Mouse (Mus musculus): ENCODE results near the gene Gm20521. TPM values are rescaled to one million over a fixed set of nuclear protein-coding genes. Genes with fewer than 3 reads are reported as not detected.

Gene Gm20521
- polyA plus RNA-seq, 1 experiment from 2014 or later, result not detected

- Histone ChIP-seq H3K9me3 (ENCODE audit: control insufficient read depth, low read length) (no peaks in the 10 kb centered on the region), H3K4me1 (ENCODE audit: control insufficient read depth, insufficient read depth, low read length) (0 out of 2 replicates have a peak, but pooled peaks cover 3% of the 10 kb centered on the region), H3K27ac (ENCODE audit: low read depth, low read length) (no peak overlapping the region), H3K27me3 (ENCODE audit: control insufficient read depth, insufficient read depth, low read length) (no peaks in the 10 kb centered on the region), H3K4me2 (no peak overlapping the region), H3K36me3 (ENCODE audit: control insufficient read depth, insufficient read depth, low read length) (no peaks in the 10 kb centered on the region), H3K4me3 (ENCODE audit: low read depth, low read length) (no peak overlapping the region), H3K9ac (ENCODE audit: low read length) (no peak overlapping the region)
- ATAC-seq (ENCODE audit: low FRiP score) (no peak), DNase-seq (ENCODE audit: low spot score, missing footprints) (peak; percentile 78)
- WGBS, result 89% methylated on average over 5 of the region's 5 CpGs
These were observed 17.6 kb upstream of the Gm20521 start for GRCm38 (mm10) chr14:54865626-54866025.

GRCm38 (mm10) chr14:54866268-54866667, 17.0 kb upstream of the Gm20521 start:
- no peak for ATAC-seq (ENCODE audit: low FRiP score)
- H3K36me3 ChIP-seq (ENCODE audit: control insufficient read depth, insufficient read depth, low read length), result no peaks in the 10 kb centered on the region

GRCm38 (mm10) chr14:54866936-54867335, 16.3 kb upstream of the Gm20521 start:
- no peak overlapping the region for H3K4me3 ChIP-seq (ENCODE audit: low read depth, low read length)
- no peaks in the 10 kb centered on the region for H3K27me3 ChIP-seq (ENCODE audit: control insufficient read depth, insufficient read depth, low read length)
- H3K9ac ChIP-seq (ENCODE audit: low read length), result no peak overlapping the region
- 0 out of 2 replicates have a peak, but pooled peaks cover 3% of the 10 kb centered on the region for H3K4me1 ChIP-seq (ENCODE audit: control insufficient read depth, insufficient read depth, low read length)
- no peak overlapping the region for H3K27ac ChIP-seq (ENCODE audit: low read depth, low read length)
- no peak for ATAC-seq (ENCODE audit: low FRiP score)
- WGBS, result 63% methylated on average over 5 of the region's 5 CpGs
- H3K36me3 ChIP-seq (ENCODE audit: control insufficient read depth, insufficient read depth, low read length), result no peaks in the 10 kb centered on the region
- H3K9me3 ChIP-seq (ENCODE audit: control insufficient read depth, low read length), result no peaks in the 10 kb centered on the region
- no peak overlapping the region for H3K4me2 ChIP-seq
- DNase-seq (ENCODE audit: low spot score, missing footprints), result peak; percentile 84

More at GRCm38 (mm10) chr14:54866268-54866667, 17.0 kb upstream of the Gm20521 start:
- WGBS, result 76% methylated on average over 3 of the region's 3 CpGs
- Histone ChIP-seq H3K4me2 (no peak overlapping the region), H3K27me3 (ENCODE audit: control insufficient read depth, insufficient read depth, low read length) (no peaks in the 10 kb centered on the region), H3K4me1 (ENCODE audit: control insufficient read depth, insufficient read depth, low read length) (0 out of 2 replicates have a peak, but pooled peaks cover 3% of the 10 kb centered on the region), H3K4me3 (ENCODE audit: low read depth, low read length) (no peak overlapping the region), H3K9me3 (ENCODE audit: control insufficient read depth, low read length) (no peaks in the 10 kb centered on the region), H3K9ac (ENCODE audit: low read length) (no peak overlapping the region), H3K27ac (ENCODE audit: low read depth, low read length) (no peak overlapping the region)
- DNase-seq (ENCODE audit: low spot score, missing footprints), result peak; percentile 54

- Histone ChIP-seq H3K4me1 (ENCODE audit: control insufficient read depth, insufficient read depth, low read length) (0 out of 2 replicates have a peak, but pooled peaks cover 3% of the 10 kb centered on the region), H3K36me3 (ENCODE audit: control insufficient read depth, insufficient read depth, low read length) (no peaks in the 10 kb centered on the region), H3K9me3 (ENCODE audit: control insufficient read depth, low read length) (no peaks in the 10 kb centered on the region), H3K4me3 (ENCODE audit: low read depth, low read length) (no peak overlapping the region), H3K9ac (ENCODE audit: low read length) (no peak overlapping the region), H3K4me2 (no peak overlapping the region), H3K27ac (ENCODE audit: low read depth, low read length) (no peak overlapping the region), H3K27me3 (ENCODE audit: control insufficient read depth, insufficient read depth, low read length) (no peaks in the 10 kb centered on the region)
- 84% methylated on average over 4 of the region's 4 CpGs for WGBS
- DNase-seq (ENCODE audit: low spot score, missing footprints) (no peak), ATAC-seq (ENCODE audit: low FRiP score) (no peak)
These were observed 15.2 kb upstream of the Gm20521 start for GRCm38 (mm10) chr14:54868026-54868425.

GRCm38 (mm10) chr14:54870861-54871260, 12.4 kb upstream of the Gm20521 start, which contains the start of gene Homez:
Gene Homez (minus strand): TSS chr14:54870961.
- ATAC-seq (ENCODE audit: low FRiP score) (no peak), DNase-seq (ENCODE audit: low spot score, missing footprints) (no peak)
- no peaks in the 10 kb centered on the region for H3K27me3 ChIP-seq (ENCODE audit: control insufficient read depth, insufficient read depth, low read length)
- H3K36me3 ChIP-seq (ENCODE audit: control insufficient read depth, insufficient read depth, low read length), result no peaks in the 10 kb centered on the region
- H3K4me3 ChIP-seq (ENCODE audit: low read depth, low read length), result no peak within 1 kb of the TSS
- H3K9ac ChIP-seq (ENCODE audit: low read length), result no peak within 1 kb of the TSS
- peaks cover 4% of the 10 kb centered on the region for H3K4me1 ChIP-seq (ENCODE audit: control insufficient read depth, insufficient read depth, low read length)
- no peak within 1 kb of the TSS for H3K4me2 ChIP-seq
- no peaks in the 10 kb centered on the region for H3K9me3 ChIP-seq (ENCODE audit: control insufficient read depth, low read length)
- 90% methylated on average over 5 of the region's 5 CpGs for WGBS
- H3K27ac ChIP-seq (ENCODE audit: low read depth, low read length), result no peak within 1 kb of the TSS

- no peaks in the 10 kb centered on the region for H3K9me3 ChIP-seq (ENCODE audit: control insufficient read depth, low read length)
- DNase-seq (ENCODE audit: low spot score, missing footprints) (no peak), ATAC-seq (ENCODE audit: low FRiP score) (no peak)
- H3K4me3 ChIP-seq (ENCODE audit: low read depth, low read length), result no peak overlapping the region
- H3K4me1 ChIP-seq (ENCODE audit: control insufficient read depth, insufficient read depth, low read length), result peaks cover 7% of the 10 kb centered on the region
- 87% methylated on average over 3 of the region's 3 CpGs for WGBS
- no peak overlapping the region for H3K9ac ChIP-seq (ENCODE audit: low read length)
- H3K4me2 ChIP-seq, result no peak overlapping the region
- H3K27me3 ChIP-seq (ENCODE audit: control insufficient read depth, insufficient read depth, low read length), result peaks cover 7% of the 10 kb centered on the region
- H3K36me3 ChIP-seq (ENCODE audit: control insufficient read depth, insufficient read depth, low read length), result no peaks in the 10 kb centered on the region
- H3K27ac ChIP-seq (ENCODE audit: low read depth, low read length), result no peak overlapping the region
These were observed 9.1 kb upstream of the Gm20521 start for GRCm38 (mm10) chr14:54874165-54874564.

GRCm38 (mm10) chr14:54875844-54876538, 7.2 kb upstream of the Gm20521 start:
- Histone ChIP-seq H3K27me3 (ENCODE audit: control insufficient read depth, insufficient read depth, low read length) (peaks cover 7% of the 10 kb centered on the region), H3K9ac (ENCODE audit: low read length) (peak overlapping the region; percentile 88), H3K27ac (ENCODE audit: low read depth, low read length) (peak overlapping the region; percentile 71), H3K9me3 (ENCODE audit: control insufficient read depth, low read length) (no peaks in the 10 kb centered on the region), H3K4me2 (peak overlapping the region; percentile 99), H3K36me3 (ENCODE audit: control insufficient read depth, insufficient read depth, low read length) (no peaks in the 10 kb centered on the region), H3K4me3 (ENCODE audit: low read depth, low read length) (peak overlapping the region; percentile 65), H3K4me1 (ENCODE audit: control insufficient read depth, insufficient read depth, low read length) (peaks cover 7% of the 10 kb centered on the region)
- ATAC-seq (ENCODE audit: low FRiP score) (peak; percentile 60), DNase-seq (ENCODE audit: low spot score, missing footprints) (peak; percentile 91)
- 3% methylated on average over 34 of the region's 36 CpGs for WGBS

GRCm38 (mm10) chr14:54876539-54877047, 6.6 kb upstream of the Gm20521 start:
- Histone ChIP-seq H3K9ac (ENCODE audit: low read length) (peak overlapping the region; percentile 88), H3K36me3 (ENCODE audit: control insufficient read depth, insufficient read depth, low read length) (no peaks in the 10 kb centered on the region), H3K27me3 (ENCODE audit: control insufficient read depth, insufficient read depth, low read length) (peaks cover 7% of the 10 kb centered on the region), H3K4me2 (peak overlapping the region; percentile 99), H3K27ac (ENCODE audit: low read depth, low read length) (peak overlapping the region; percentile 71), H3K4me1 (ENCODE audit: control insufficient read depth, insufficient read depth, low read length) (peaks cover 7% of the 10 kb centered on the region), H3K9me3 (ENCODE audit: control insufficient read depth, low read length) (no peaks in the 10 kb centered on the region), H3K4me3 (ENCODE audit: low read depth, low read length) (peak overlapping the region; percentile 65)
- ATAC-seq (ENCODE audit: low FRiP score), result peak; percentile 91
- DNase-seq (ENCODE audit: low spot score, missing footprints), result peak; percentile 99
- under 1% methylated on average over 61 of the region's 72 CpGs for WGBS

- ATAC-seq (ENCODE audit: low FRiP score) (peak; percentile 80), DNase-seq (ENCODE audit: low spot score, missing footprints) (peak; percentile 96)
- Histone ChIP-seq H3K4me2 (peak within 1 kb of the TSS; percentile 99), H3K4me1 (ENCODE audit: control insufficient read depth, insufficient read depth, low read length) (peaks cover 7% of the 10 kb centered on the region), H3K9ac (ENCODE audit: low read length) (peak within 1 kb of the TSS; percentile 88), H3K27me3 (ENCODE audit: control insufficient read depth, insufficient read depth, low read length) (peaks cover 7% of the 10 kb centered on the region), H3K4me3 (ENCODE audit: low read depth, low read length) (peak within 1 kb of the TSS; percentile 65), H3K36me3 (ENCODE audit: control insufficient read depth, insufficient read depth, low read length) (no peaks in the 10 kb centered on the region), H3K27ac (ENCODE audit: low read depth, low read length) (peak within 1 kb of the TSS; percentile 71), H3K9me3 (ENCODE audit: control insufficient read depth, low read length) (no peaks in the 10 kb centered on the region)
- WGBS, result under 1% methylated on average over 51 of the region's 61 CpGs
These were observed 6.1 kb upstream of the Gm20521 start, which contains the start of gene Ppp1r3e for GRCm38 (mm10) chr14:54877048-54877715. Gene Ppp1r3e (minus strand): TSS chr14:54877550.
